Comparison of ENCODE assay signal across 16 mouse cellular contexts in genomic region chr7:109544792-109545191, GRCm38 (mm10). TPM values are rescaled to one million over a fixed set of nuclear protein-coding genes. Genes with fewer than 3 reads are reported as not detected.
A peak's percentile ranks its signal among the peaks of the same experiment; 100 is the strongest.
DNase-seq lines count a peak whose midpoint lies in the region; ATAC-seq and TF ChIP-seq lines count a peak whose summit lies in the region.
"Had no signal": no experiment of that assay in that cellular context is flagged by ENCODE, and none has a peak within 500 bp of the region (broad histone marks: within the 10 kb centered on the region; RNA-seq: fewer than 3 reads in every experiment).

No protein-coding gene starts in this region.

- H3K9ac ChIP-seq in intestine, embryonic 16.5 days (ENCODE audit: low read depth, low read length), result no peak overlapping the region
- no peak overlapping the region for H3K9ac ChIP-seq in intestine, embryonic 15.5 days
- H3K9ac ChIP-seq in midbrain, embryonic 14.5 days (replicated peaks; ENCODE audit: low read length), result no peak overlapping the region
- no peak overlapping the region for H3K9ac ChIP-seq in midbrain, postnatal 0 days (replicated peaks; ENCODE audit: low read length, poor library complexity, severe bottlenecking)
- H3K9ac ChIP-seq: embryonic facial prominence, embryonic 12.5 days; liver, embryonic 13.5 days had no signal

- ATAC-seq in intestine, embryonic 16.5 days, result no peak
- ATAC-seq in intestine, embryonic 15.5 days, result no peak
- ATAC-seq in midbrain, embryonic 14.5 days (ENCODE audit: low FRiP score, low TSS enrichment), result no peak
- ATAC-seq in midbrain, postnatal 0 days (ENCODE audit: low FRiP score), result no peak
- ATAC-seq: inflammation-experienced regulatory T-cells, adult 6 months had no signal

- no peak for TF ChIP-seq CTCF in gastrocnemius, adult 2 months (IDR thresholded peaks at IDR 0.05)
- no peak for TF ChIP-seq CTCF in midbrain, postnatal 0 days (IDR thresholded peaks at IDR 0.05)

- no peaks in the 10 kb centered on the region for H3K9me3 ChIP-seq in intestine, embryonic 16.5 days (ENCODE audit: control insufficient read depth, low read length)
- no peaks in the 10 kb centered on the region for H3K9me3 ChIP-seq in intestine, embryonic 15.5 days
- no peaks in the 10 kb centered on the region for H3K9me3 ChIP-seq in midbrain, embryonic 14.5 days (ENCODE audit: control insufficient read depth, low read length)
- H3K9me3 ChIP-seq in midbrain, postnatal 0 days (ENCODE audit: low read length), result no peaks in the 10 kb centered on the region
- H3K9me3 ChIP-seq: embryonic facial prominence, embryonic 12.5 days; liver, embryonic 13.5 days had no signal

- intact Hi-C loops in gastrocnemius, adult 2 months (cut with DNase I), result no loop called here

- H3K36me3 ChIP-seq in intestine, embryonic 16.5 days (ENCODE audit: control insufficient read depth, insufficient read depth, low read length), result peaks cover 29% of the 10 kb centered on the region
- H3K36me3 ChIP-seq in intestine, embryonic 15.5 days, result peaks cover 33% of the 10 kb centered on the region
- 0 out of 2 replicates have a peak, but pooled peaks cover 3% of the 10 kb centered on the region for H3K36me3 ChIP-seq in midbrain, embryonic 14.5 days (ENCODE audit: control insufficient read depth, insufficient read depth, low read length)
- peaks cover 6% of the 10 kb centered on the region; the same call in 1 of the 2 replicates for H3K36me3 ChIP-seq in midbrain, postnatal 0 days (ENCODE audit: insufficient read depth, low read length)

- peaks cover 6% of the 10 kb centered on the region; the same call in 1 of the 2 replicates for H3K4me1 ChIP-seq in intestine, embryonic 16.5 days (ENCODE audit: control insufficient read depth, insufficient read depth, low read length)
- no peaks in the 10 kb centered on the region; the same call in 1 of the 2 replicates for H3K4me1 ChIP-seq in intestine, embryonic 15.5 days (replicated peaks)
- no peaks in the 10 kb centered on the region for H3K4me1 ChIP-seq in midbrain, embryonic 14.5 days (ENCODE audit: control insufficient read depth, insufficient read depth, low read length)
- H3K4me1 ChIP-seq in midbrain, postnatal 0 days (ENCODE audit: insufficient read depth, low read length), result no peaks in the 10 kb centered on the region
- H3K4me1 ChIP-seq: embryonic facial prominence, embryonic 12.5 days had no signal

- peak overlapping the region; percentile 8; the same call in 1 of the 2 replicates for H3K4me3 ChIP-seq in gastrocnemius, adult 2 months
- no peak overlapping the region for H3K4me3 ChIP-seq in intestine, embryonic 16.5 days (ENCODE audit: low read length)
- no peak overlapping the region for H3K4me3 ChIP-seq in intestine, embryonic 15.5 days (replicated peaks)
- no peak overlapping the region for H3K4me3 ChIP-seq in midbrain, embryonic 14.5 days (replicated peaks; ENCODE audit: low read depth, low read length)
- no peak overlapping the region for H3K4me3 ChIP-seq in midbrain, postnatal 0 days (ENCODE audit: low read depth, low read length)
- H3K4me3 ChIP-seq: embryonic facial prominence, embryonic 12.5 days; liver, embryonic 13.5 days had no signal

- H3K27ac ChIP-seq in gastrocnemius, adult 2 months, result peak overlapping the region; percentile 79
- H3K27ac ChIP-seq in intestine, embryonic 16.5 days (ENCODE audit: low read length), result peak overlapping the region; percentile 14; the same call in 1 of the 2 replicates
- no peak overlapping the region for H3K27ac ChIP-seq in intestine, embryonic 15.5 days
- H3K27ac ChIP-seq in midbrain, embryonic 14.5 days (replicated peaks; ENCODE audit: low read depth, low read length), result 0 out of 2 replicates have a peak overlapping the region, but pooled peaks have one; percentile 22
- H3K27ac ChIP-seq in midbrain, postnatal 0 days (ENCODE audit: low read depth, low read length), result no peak overlapping the region
- H3K27ac ChIP-seq: embryonic facial prominence, embryonic 12.5 days; liver, embryonic 13.5 days had no signal

- H3K27me3 ChIP-seq in intestine, embryonic 16.5 days (replicated peaks; ENCODE audit: control insufficient read depth, insufficient read depth, low read length), result no peaks in the 10 kb centered on the region
- H3K27me3 ChIP-seq in intestine, embryonic 15.5 days (replicated peaks), result no peaks in the 10 kb centered on the region
- H3K27me3 ChIP-seq in midbrain, embryonic 14.5 days (ENCODE audit: control insufficient read depth, insufficient read depth, low read length), result no peaks in the 10 kb centered on the region
- no peaks in the 10 kb centered on the region for H3K27me3 ChIP-seq in midbrain, postnatal 0 days (ENCODE audit: insufficient read depth, low read length)
- H3K27me3 ChIP-seq: embryonic facial prominence, embryonic 12.5 days; liver, embryonic 13.5 days had no signal

- H3K4me2 ChIP-seq in intestine, embryonic 16.5 days (ENCODE audit: low read depth, low read length), result no peak overlapping the region
- H3K4me2 ChIP-seq in intestine, embryonic 15.5 days (replicated peaks), result no peak overlapping the region
- no peak overlapping the region for H3K4me2 ChIP-seq in midbrain, embryonic 14.5 days (ENCODE audit: low read length)
- no peak overlapping the region for H3K4me2 ChIP-seq in midbrain, postnatal 0 days (ENCODE audit: low read depth, low read length, poor library complexity, severe bottlenecking)
- H3K4me2 ChIP-seq: embryonic facial prominence, embryonic 12.5 days; liver, embryonic 13.5 days had no signal

- WGBS in intestine, embryonic 16.5 days, result 79% methylated on average over 5 of the region's 5 CpGs
- WGBS in intestine, embryonic 15.5 days, result 72% methylated on average over 5 of the region's 5 CpGs
- 84% methylated on average over 5 of the region's 5 CpGs for WGBS in midbrain, embryonic 14.5 days
- 69% methylated on average over 5 of the region's 5 CpGs for WGBS in midbrain, postnatal 0 days

- DNase-seq in gastrocnemius, adult 2 months, result no peak
- DNase-seq in gastrocnemius, postnatal 10 days, result no peak
- DNase-seq in midbrain, embryonic 14.5 days, result no peak
- DNase-seq in midbrain, postnatal 0 days (ENCODE audit: low spot score), result no peak
- no peak for DNase-seq in frontal cortex, adult 2 months (ENCODE audit: extremely low spot score in 1 of 2, low spot score in 1 of 2)
- DNase-seq in ovary, postnatal 14 days (ENCODE audit: low spot score), result no peak
- DNase-seq: cerebellum, adult 18-20 months; kidney, postnatal 10 days; liver, embryonic 13.5 days; retina, postnatal 1 day; spleen, adult 18-20 months; thymus, postnatal 4 days had no signal

RNA-seq across cellular contexts. Expression of gene Rpl27a, which starts 25.8 kb away (rescaled TPM):
- 100 to 1,000 TPM in 1 of 2 experiments, 10 to 100 TPM in 1; 78.8 to 109 TPM for total RNA-seq in gastrocnemius, adult 2 months (2021)
- 100 to 1,000 TPM; 131 to 154 TPM for total RNA-seq in gastrocnemius, postnatal 10 days (2021)
- polyA plus RNA-seq in intestine, embryonic 16.5 days (2015; fragmentation: Nextera tagmentation; extraction: Ambion mirVana), result 115 and 131 TPM in 2 replicates
- 138 and 145 TPM in 2 replicates for polyA plus RNA-seq in intestine, embryonic 15.5 days (2015; fragmentation: Nextera tagmentation; extraction: Ambion mirVana)
- polyA plus RNA-seq in midbrain, embryonic 14.5 days (2014; fragmentation: Nextera tagmentation; extraction: Ambion mirVana), result 87.5 and 90.8 TPM in 2 replicates
- 407 and 426 TPM in 2 replicates for total RNA-seq in midbrain, postnatal 0 days (2014; rRNA removed)
- polyA plus RNA-seq in midbrain, postnatal 0 days (2015; fragmentation: Nextera tagmentation; extraction: Ambion mirVana), result 84.7 and 92.9 TPM in 2 replicates
- polyA plus RNA-seq in frontal cortex, adult 2 months (2012; rRNA removed), result 295 and 337 TPM in 2 replicates

RNA-seq across cellular contexts. Expression of gene Trim66, which starts 36.9 kb away (rescaled TPM):
- total RNA-seq in gastrocnemius, adult 2 months (2021), result under 1 TPM; 0.17 to 0.23 TPM
- total RNA-seq in gastrocnemius, postnatal 10 days (2021), result under 1 TPM; 0.19 to 0.41 TPM
- 0.01 TPM in 1 of 2 replicates, not detected in the other for polyA plus RNA-seq in intestine, embryonic 16.5 days (2015; fragmentation: Nextera tagmentation; extraction: Ambion mirVana)
- polyA plus RNA-seq in intestine, embryonic 15.5 days (2015; fragmentation: Nextera tagmentation; extraction: Ambion mirVana), result 0.01 TPM in 2 replicates
- 0.75 and 1.3 TPM in 2 replicates for polyA plus RNA-seq in midbrain, embryonic 14.5 days (2014; fragmentation: Nextera tagmentation; extraction: Ambion mirVana)
- 9.1 and 10.1 TPM in 2 replicates for total RNA-seq in midbrain, postnatal 0 days (2014; rRNA removed)
- 1.4 and 1.9 TPM in 2 replicates for polyA plus RNA-seq in midbrain, postnatal 0 days (2015; fragmentation: Nextera tagmentation; extraction: Ambion mirVana)
- 7.9 and 9.6 TPM in 2 replicates for polyA plus RNA-seq in frontal cortex, adult 2 months (2012; rRNA removed)
- polyA plus RNA-seq: inflammation-experienced regulatory T-cells, adult 6 months had no signal

Comparison
In these comparisons a context has a peak if more than half of its experiments do, and no peak if none do; other contexts are left out.
1. H3K27ac ChIP-seq: peak in gastrocnemius, adult 2 months (single experiment), intestine, embryonic 16.5 days (single experiment) and midbrain, embryonic 14.5 days (single experiment); none in intestine, embryonic 15.5 days (single experiment) and midbrain, postnatal 0 days (single experiment).